Mouse (Mus musculus) stomach, postnatal 0 days (tissue): ENCODE measurements around the gene Spag8. TPM values are rescaled to one million over a fixed set of nuclear protein-coding genes. Genes with fewer than 3 reads are reported as not detected.

Source experiments
- ATAC-seq: fragments of 200-750 bp; cut with Nextera tagmentation; 2 replicates; pipeline ENCODE4 v1.8.0; 2017; ENCODE audit not compliant: low FRiP score, low TSS enrichment
- DNase-seq: peaks from one replicate; pipeline ENCODE4 v3.0.0-alpha.2; 2016; ENCODE audit warnings: low spot score
- H3K27ac ChIP-seq: fragments of 300-500 bp; sonication (generic); replicated peaks from 2 replicates; pipeline ENCODE4 v1.5.1; 2014; ENCODE audit warnings: mild to moderate bottlenecking, control low read depth
- H3K27me3 ChIP-seq: fragments of 300-500 bp; sonication (generic); 2 replicates; pipeline ENCODE4 v1.6.1; 2014; ENCODE audit warnings: low read length; ENCODE audit not compliant: control insufficient read depth, insufficient read depth
- H3K36me3 ChIP-seq: fragments of 300-500 bp; sonication (generic); 2 replicates; pipeline ENCODE4 v1.6.1; 2014; ENCODE audit warnings: low read length, mixed read lengths; ENCODE audit not compliant: control insufficient read depth, insufficient read depth
- H3K4me1 ChIP-seq: fragments of 300-500 bp; sonication (generic); replicated peaks from 2 replicates; pipeline ENCODE4 v1.6.1; 2014; ENCODE audit warnings: antibody characterized with exemption; ENCODE audit not compliant: control insufficient read depth, insufficient read depth
- H3K4me2 ChIP-seq: fragments of 300-500 bp; sonication (generic); replicated peaks from 2 replicates; pipeline ENCODE4 v1.6.1; 2014; ENCODE audit warnings: low read depth, mild to moderate bottlenecking, control low read depth, moderate library complexity
- H3K4me3 ChIP-seq: fragments of 300-500 bp; sonication (generic); 2 replicates; pipeline ENCODE4 v1.5.1; 2014; ENCODE audit warnings: low read depth, low read length, control low read depth
- H3K9ac ChIP-seq: fragments of 300-500 bp; sonication (generic); 2 replicates; pipeline ENCODE4 v1.6.1; 2014; ENCODE audit warnings: mild to moderate bottlenecking, low read length, control low read depth, mixed read lengths
- H3K9me3 ChIP-seq: fragments of 300-500 bp; sonication (generic); 2 replicates; pipeline ENCODE4 v1.6.1; 2016; ENCODE audit warnings: low read length; ENCODE audit not compliant: control insufficient read depth
- CTCF ChIP-seq: IDR thresholded peaks from 2 replicates; pipeline ENCODE4 v1.5.1; 2016; ENCODE audit warnings: antibody characterized with exemption, low read depth, mild to moderate bottlenecking, moderate library complexity
- EP300 ChIP-seq: optimal IDR thresholded peaks from 2 replicates; pipeline ENCODE3; 2016; ENCODE audit warnings: antibody characterized with exemption
- WGBS: fragments of 180-500 bp; shearing (Covaris S2); extraction: QIAGEN DNeasy Blood & Tissue Kit; methylation state at CpG from one replicate; pipeline ENCODE4 v1.1.7; 2014; 5-methylcytosine and 5-hydroxymethylcytosine counted together
- polyA plus RNA-seq: library from polyadenylated mRNA; unstranded; fragments of >200 nt; fragmentation: Nextera tagmentation; extraction: Ambion mirVana; gene quantifications from 2 replicates; pipeline ENCODE4 v1.2.1, GENCODE M21; 2015

Spag8 gene
- polyA plus RNA-seq, 1 experiment from 2014 or later = 0.23 TPM

DNA sequence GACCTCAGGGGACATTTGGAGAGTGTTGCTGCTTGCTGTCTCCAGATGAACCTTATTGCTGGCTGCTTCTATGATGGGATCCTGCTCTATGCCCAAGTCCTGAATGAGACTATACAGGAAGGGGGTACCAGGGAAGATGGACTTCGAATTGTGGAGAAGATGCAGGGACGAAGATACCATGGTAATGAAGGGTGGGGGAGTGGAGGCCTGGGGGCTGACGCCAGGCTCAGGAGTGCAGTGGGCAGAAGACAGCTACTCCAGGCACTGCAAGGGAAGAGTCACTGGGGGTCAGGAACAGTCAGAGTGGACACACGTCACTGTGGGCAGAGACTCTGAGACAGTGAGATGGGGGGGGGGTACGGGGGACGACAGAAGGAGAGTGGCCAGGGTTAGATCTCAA lies 12.9 kb downstream of the Spag8 start:
- no peaks in the 10 kb centered on the region for H3K27me3 ChIP-seq
- ATAC-seq (no peak), DNase-seq (no peak)
- no peaks in the 10 kb centered on the region for H3K4me1 ChIP-seq
- TF ChIP-seq EP300 = no peak
- no peaks in the 10 kb centered on the region; the same call in 1 of the 2 replicates for H3K36me3 ChIP-seq
- no peak overlapping the region for H3K9ac ChIP-seq
- H3K9me3 ChIP-seq = no peaks in the 10 kb centered on the region
- H3K27ac ChIP-seq = no peak overlapping the region
- H3K4me2 ChIP-seq = no peak overlapping the region
- WGBS = 87% methylated on average over 6 of the region's 6 CpGs
- H3K4me3 ChIP-seq = no peak overlapping the region

DNA sequence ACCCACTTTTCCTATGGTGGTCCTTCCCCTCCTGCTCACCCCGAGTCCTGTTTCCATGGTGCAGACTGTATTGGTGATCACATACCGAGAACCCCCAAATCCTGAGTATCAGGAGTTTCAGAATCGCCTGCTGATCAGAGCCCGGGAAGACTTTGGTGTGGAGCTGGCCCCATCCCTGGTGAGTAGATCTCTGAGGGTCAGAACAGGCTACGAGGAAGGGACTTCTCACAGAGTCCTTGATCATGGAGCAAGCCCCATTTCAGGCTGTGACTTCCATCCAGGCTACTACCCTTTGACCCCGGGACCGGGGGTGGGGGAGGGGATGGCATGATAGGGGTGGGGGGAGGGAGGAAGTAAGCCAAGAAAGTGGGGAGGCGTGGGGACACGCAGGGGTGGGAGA lies 13.3 kb downstream of the Spag8 start:
- Histone ChIP-seq H3K27me3 (no peaks in the 10 kb centered on the region), H3K9me3 (no peaks in the 10 kb centered on the region), H3K9ac (no peak overlapping the region), H3K36me3 (no peaks in the 10 kb centered on the region; the same call in 1 of the 2 replicates), H3K27ac (no peak overlapping the region), H3K4me2 (no peak overlapping the region), H3K4me3 (no peak overlapping the region), H3K4me1 (no peaks in the 10 kb centered on the region)
- peak; percentile 11 for DNase-seq
- ATAC-seq = no peak
- TF ChIP-seq CTCF (no peak), EP300 (no peak)
- WGBS = 77% methylated on average over 9 of the region's 9 CpGs

DNA sequence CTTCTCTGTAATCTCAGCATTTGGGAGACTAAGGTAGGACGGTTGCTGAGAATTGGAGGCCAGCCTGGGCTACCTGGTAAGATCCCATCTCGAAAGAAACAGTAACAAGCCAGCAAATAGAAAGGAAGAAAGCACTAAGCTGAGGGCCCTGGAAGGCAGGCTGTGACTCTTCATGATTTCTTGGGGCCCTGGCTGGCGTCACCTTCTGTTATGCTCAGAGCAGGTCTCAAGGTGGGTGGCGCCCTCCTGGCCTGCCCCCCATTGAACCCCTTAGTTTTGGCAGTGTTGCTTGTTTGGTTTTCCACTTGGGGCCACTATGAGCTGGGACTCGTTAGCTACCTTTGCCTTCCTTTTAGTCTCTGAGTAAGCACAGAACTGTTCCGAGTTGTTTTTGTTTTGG lies 16.6 kb downstream of the Spag8 start:
- H3K9ac ChIP-seq = no peak overlapping the region
- H3K9me3 ChIP-seq = no peaks in the 10 kb centered on the region
- peaks cover 5% of the 10 kb centered on the region; the same call in 1 of the 2 replicates for H3K4me1 ChIP-seq
- no peak overlapping the region for H3K4me2 ChIP-seq
- no peak overlapping the region for H3K4me3 ChIP-seq
- no peak overlapping the region for H3K27ac ChIP-seq
- WGBS = 80% methylated on average over 6 of the region's 6 CpGs
- H3K27me3 ChIP-seq = peaks cover 3% of the 10 kb centered on the region; the same call in 1 of the 2 replicates
- TF ChIP-seq CTCF (no peak), EP300 (no peak)
- no peak for ATAC-seq
- peak; percentile 7 for DNase-seq
- no peaks in the 10 kb centered on the region for H3K36me3 ChIP-seq

DNA sequence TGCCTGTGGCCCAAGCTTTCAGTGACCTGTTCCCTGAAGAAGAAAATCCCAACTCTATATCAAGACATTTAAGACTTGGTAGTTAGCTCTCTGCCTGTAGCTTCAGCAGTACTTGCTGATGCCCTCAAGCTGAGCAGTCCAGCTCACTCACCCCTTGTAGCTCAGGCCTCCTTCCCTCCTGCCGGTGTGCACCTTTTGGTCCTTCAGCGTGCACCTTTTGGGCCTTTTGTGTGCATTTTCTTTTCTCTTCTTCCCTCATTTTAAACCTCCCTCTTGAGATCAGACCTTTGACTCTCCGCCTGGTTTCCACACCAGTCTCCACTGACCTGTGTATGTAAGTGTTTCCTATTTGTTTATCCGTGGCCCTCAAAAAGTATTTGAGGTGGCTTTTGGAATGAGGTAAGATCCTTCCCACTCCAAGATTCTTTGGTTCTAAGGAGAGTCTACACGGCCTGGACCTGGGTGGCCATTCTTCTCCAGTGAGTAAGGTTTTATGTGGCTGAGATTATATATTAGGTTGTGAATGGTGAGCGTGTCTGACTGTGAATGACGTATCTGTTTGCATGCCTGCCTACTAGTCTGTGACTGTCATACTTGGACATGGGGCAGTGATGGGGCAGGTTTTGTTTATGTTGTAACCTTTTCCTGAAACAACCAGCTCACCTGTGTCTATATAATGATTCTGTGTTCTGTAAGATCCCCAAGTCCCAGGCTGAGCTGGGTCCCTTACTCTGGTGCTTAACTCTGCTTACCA lies 18.6 kb downstream of the Spag8 start:
- TF ChIP-seq EP300 (no peak), CTCF (no peak)
- Histone ChIP-seq H3K4me1 (peaks cover 8% of the 10 kb centered on the region; the same call in 1 of the 2 replicates), H3K4me2 (no peak overlapping the region), H3K27ac (no peak overlapping the region), H3K4me3 (no peak overlapping the region), H3K9ac (no peak overlapping the region), H3K9me3 (no peaks in the 10 kb centered on the region), H3K36me3 (no peaks in the 10 kb centered on the region), H3K27me3 (peaks cover 3% of the 10 kb centered on the region; the same call in 1 of the 2 replicates)
- ATAC-seq (no peak), DNase-seq (peak; percentile 5)
- WGBS = 85% methylated on average over 7 of the region's 7 CpGs

DNA sequence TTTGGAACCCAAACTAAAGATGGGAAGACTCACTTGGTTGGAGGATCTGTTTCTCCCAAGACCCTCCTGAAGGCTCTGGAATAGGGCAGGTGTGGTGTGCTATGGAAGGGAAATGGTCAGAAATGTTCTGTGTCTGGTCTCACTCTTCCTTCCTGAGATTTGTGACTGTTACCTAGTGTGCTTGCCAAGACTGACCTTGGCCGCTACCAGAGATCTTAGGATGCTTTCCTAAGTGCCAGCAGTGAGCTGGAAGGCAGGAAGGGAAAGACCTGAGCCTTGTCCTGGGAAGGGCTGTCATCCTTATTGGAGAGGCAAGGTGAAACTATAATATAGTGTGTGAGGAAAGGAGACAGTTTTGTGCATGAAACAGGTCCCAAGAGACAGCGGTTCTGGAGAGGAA lies 19.7 kb downstream of the Spag8 start:
- H3K9ac ChIP-seq = no peak overlapping the region
- 86% methylated on average over 2 of the region's 2 CpGs for WGBS
- H3K4me3 ChIP-seq = no peak overlapping the region
- peaks cover 8% of the 10 kb centered on the region; the same call in 1 of the 2 replicates for H3K4me1 ChIP-seq
- peak; percentile 5 for DNase-seq
- TF ChIP-seq CTCF (no peak), EP300 (no peak)
- H3K9me3 ChIP-seq = no peaks in the 10 kb centered on the region
- no peak overlapping the region for H3K4me2 ChIP-seq
- H3K36me3 ChIP-seq = no peaks in the 10 kb centered on the region
- no peak for ATAC-seq
- no peak overlapping the region for H3K27ac ChIP-seq
- peaks cover 3% of the 10 kb centered on the region; the same call in 1 of the 2 replicates for H3K27me3 ChIP-seq

DNA sequence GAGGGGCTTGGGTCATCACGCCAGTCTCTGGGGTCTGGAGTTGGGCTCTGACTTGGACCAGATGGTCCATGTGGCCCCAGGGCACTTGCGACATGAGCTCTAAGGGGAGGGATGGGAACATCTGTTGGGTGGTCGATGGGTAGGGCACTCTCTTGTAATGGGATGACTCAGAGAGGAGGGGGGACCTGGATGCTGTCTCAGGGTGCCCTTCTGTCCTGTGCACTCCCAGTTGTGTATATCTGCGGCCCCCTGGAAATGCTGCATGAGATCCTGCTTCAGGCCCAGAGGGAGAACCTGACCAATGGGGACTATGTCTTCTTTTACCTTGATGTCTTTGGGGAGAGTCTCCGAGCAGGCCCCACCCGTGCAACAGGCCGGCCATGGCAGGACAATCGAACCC lies 20.1 kb downstream of the Spag8 start:
- no peak for TF ChIP-seq EP300
- TF ChIP-seq CTCF = no peak
- no peak for ATAC-seq
- Histone ChIP-seq H3K9me3 (no peaks in the 10 kb centered on the region), H3K27me3 (peaks cover 3% of the 10 kb centered on the region; the same call in 1 of the 2 replicates), H3K4me3 (no peak overlapping the region), H3K36me3 (no peaks in the 10 kb centered on the region), H3K27ac (no peak overlapping the region), H3K9ac (no peak overlapping the region), H3K4me2 (0 out of 2 replicates have a peak overlapping the region, but pooled peaks have one; percentile 20), H3K4me1 (peaks cover 8% of the 10 kb centered on the region; the same call in 1 of the 2 replicates)
- peak; percentile 12 for DNase-seq
- WGBS = 82% methylated on average over 8 of the region's 8 CpGs
